Mouse (Mus musculus) heart, adult 2 months (tissue): ENCODE measurements around the gene Skil.

ENCODE experiments used
- CTCF ChIP-seq: fragments of 200-600 bp; IDR thresholded peaks from 2 replicates; pipeline ENCODE4 v1.8.1; 2022; ENCODE audit warnings: antibody characterized with exemption, mild to moderate bottlenecking, moderate library complexity
- EP300 ChIP-seq: fragments of 200-500 bp; IDR thresholded peaks from 2 replicates; pipeline ENCODE4 v1.6.1; 2011; ENCODE audit warnings: low read depth, low read length, control low read depth; ENCODE audit not compliant: insufficient read depth

GRCm38 (mm10) chr3:31149706-31150105 is 54.8 kb downstream of the Skil start, which contains the start of gene Cldn11:
- TF ChIP-seq EP300 (no peak), CTCF (no peak)
